Mouse (Mus musculus): ENCODE results near the gene Ccdc97. TPM values are rescaled to one million over a fixed set of nuclear protein-coding genes. Genes with fewer than 3 reads are reported as not detected.
A peak's percentile ranks its signal among the peaks of the same experiment; 100 is the strongest.

Gene Ccdc97
- polyA plus RNA-seq, 1 experiment from 2014 or later, result 25.6 TPM

GRCm38 (mm10) chr7:25700732-25701131, 18.2 kb downstream of the Ccdc97 start:
- peaks cover 17% of the 10 kb centered on the region; the same call in 1 of the 2 replicates for H3K36me3 ChIP-seq (ENCODE audit: insufficient read depth, low read length)
- WGBS, result 80% methylated on average over 12 of the region's 12 CpGs
- no peak overlapping the region for H3K9ac ChIP-seq (replicated peaks; ENCODE audit: low read length)
- H3K4me3 ChIP-seq (ENCODE audit: low read length), result no peak overlapping the region
- peaks cover 5% of the 10 kb centered on the region; the same call in 1 of the 2 replicates for H3K9me3 ChIP-seq (ENCODE audit: low read length)
- peaks cover 9% of the 10 kb centered on the region for H3K27me3 ChIP-seq (ENCODE audit: insufficient read depth, low read length)
- 0 out of 2 replicates have a peak, but pooled peaks cover 8% of the 10 kb centered on the region for H3K4me1 ChIP-seq (ENCODE audit: insufficient read depth, low read length)
- no peak overlapping the region for H3K27ac ChIP-seq (ENCODE audit: low read length)
- no peak for ATAC-seq (ENCODE audit: low FRiP score, low TSS enrichment)
- no peak overlapping the region for H3K4me2 ChIP-seq (replicated peaks; ENCODE audit: low read depth, low read length)

GRCm38 (mm10) chr7:25699851-25700250, 19.0 kb downstream of the Ccdc97 start:
- Histone ChIP-seq H3K4me3 (ENCODE audit: low read length) (no peak overlapping the region), H3K4me1 (ENCODE audit: insufficient read depth, low read length) (0 out of 2 replicates have a peak, but pooled peaks cover 5% of the 10 kb centered on the region), H3K27me3 (ENCODE audit: insufficient read depth, low read length) (peaks cover 9% of the 10 kb centered on the region), H3K27ac (ENCODE audit: low read length) (no peak overlapping the region), H3K9ac (replicated peaks; ENCODE audit: low read length) (no peak overlapping the region), H3K4me2 (replicated peaks; ENCODE audit: low read depth, low read length) (no peak overlapping the region), H3K36me3 (ENCODE audit: insufficient read depth, low read length) (peaks cover 17% of the 10 kb centered on the region; the same call in 1 of the 2 replicates), H3K9me3 (ENCODE audit: low read length) (peaks cover 5% of the 10 kb centered on the region; the same call in 1 of the 2 replicates)
- no peak for ATAC-seq (ENCODE audit: low FRiP score, low TSS enrichment)
- WGBS, result 59% methylated on average over 13 of the region's 13 CpGs

GRCm38 (mm10) chr7:25694104-25694503, 24.8 kb downstream of the Ccdc97 start:
- peaks cover 9% of the 10 kb centered on the region; the same call in 1 of the 2 replicates for H3K27me3 ChIP-seq (ENCODE audit: insufficient read depth, low read length)
- ATAC-seq (ENCODE audit: low FRiP score, low TSS enrichment), result no peak
- no peak overlapping the region for H3K4me3 ChIP-seq (ENCODE audit: low read length)
- WGBS, result 64% methylated on average over 8 of the region's 8 CpGs
- H3K36me3 ChIP-seq (ENCODE audit: insufficient read depth, low read length), result no peaks in the 10 kb centered on the region
- no peak overlapping the region for H3K9ac ChIP-seq (replicated peaks; ENCODE audit: low read length)
- no peaks in the 10 kb centered on the region for H3K9me3 ChIP-seq (ENCODE audit: low read length)
- no peak overlapping the region for H3K4me2 ChIP-seq (replicated peaks; ENCODE audit: low read depth, low read length)
- no peak overlapping the region for H3K27ac ChIP-seq (ENCODE audit: low read length)
- peaks cover 9% of the 10 kb centered on the region for H3K4me1 ChIP-seq (ENCODE audit: insufficient read depth, low read length)

- Histone ChIP-seq H3K9me3 (ENCODE audit: low read length) (no peaks in the 10 kb centered on the region), H3K27ac (ENCODE audit: low read length) (0 out of 2 replicates have a peak overlapping the region, but pooled peaks have one; percentile 32), H3K4me3 (ENCODE audit: low read length) (peak overlapping the region; percentile 70), H3K4me2 (replicated peaks; ENCODE audit: low read depth, low read length) (peak overlapping the region; percentile 93), H3K4me1 (ENCODE audit: insufficient read depth, low read length) (peaks cover 34% of the 10 kb centered on the region), H3K36me3 (ENCODE audit: insufficient read depth, low read length) (no peaks in the 10 kb centered on the region), H3K9ac (replicated peaks; ENCODE audit: low read length) (0 out of 2 replicates have a peak overlapping the region, but pooled peaks have one; percentile 23), H3K27me3 (ENCODE audit: insufficient read depth, low read length) (peaks cover 21% of the 10 kb centered on the region)
- 37% methylated on average over 5 of the region's 5 CpGs for WGBS
- ATAC-seq (ENCODE audit: low FRiP score, low TSS enrichment), result no peak
Measured at GRCm38 (mm10) chr7:25690051-25690450, 28.8 kb downstream of the Ccdc97 start.

- peak overlapping the region; percentile 82 for H3K9ac ChIP-seq (replicated peaks; ENCODE audit: low read length)
- no peak for ATAC-seq (ENCODE audit: low FRiP score, low TSS enrichment)
- H3K4me1 ChIP-seq (ENCODE audit: insufficient read depth, low read length), result peaks cover 34% of the 10 kb centered on the region
- peak overlapping the region; percentile 93 for H3K4me2 ChIP-seq (replicated peaks; ENCODE audit: low read depth, low read length)
- peak overlapping the region; percentile 70 for H3K4me3 ChIP-seq (ENCODE audit: low read length)
- no peaks in the 10 kb centered on the region for H3K36me3 ChIP-seq (ENCODE audit: insufficient read depth, low read length)
- peak overlapping the region; percentile 32 for H3K27ac ChIP-seq (ENCODE audit: low read length)
- H3K9me3 ChIP-seq (ENCODE audit: low read length), result no peaks in the 10 kb centered on the region
- peaks cover 21% of the 10 kb centered on the region for H3K27me3 ChIP-seq (ENCODE audit: insufficient read depth, low read length)
- WGBS, result 4% methylated on average over 12 of the region's 12 CpGs
Measured at GRCm38 (mm10) chr7:25689603-25690021, 29.3 kb downstream of the Ccdc97 start.

- Histone ChIP-seq H3K36me3 (ENCODE audit: insufficient read depth, low read length) (no peaks in the 10 kb centered on the region), H3K27me3 (ENCODE audit: insufficient read depth, low read length) (peaks cover 21% of the 10 kb centered on the region), H3K27ac (ENCODE audit: low read length) (peak overlapping the region; percentile 32), H3K4me2 (replicated peaks; ENCODE audit: low read depth, low read length) (peak overlapping the region; percentile 93), H3K9ac (replicated peaks; ENCODE audit: low read length) (peak overlapping the region; percentile 82), H3K4me3 (ENCODE audit: low read length) (peak overlapping the region; percentile 70), H3K9me3 (ENCODE audit: low read length) (no peaks in the 10 kb centered on the region), H3K4me1 (ENCODE audit: insufficient read depth, low read length) (peaks cover 34% of the 10 kb centered on the region)
- 1% methylated on average over 44 of the region's 52 CpGs for WGBS
- peak; percentile 53 for ATAC-seq (ENCODE audit: low FRiP score, low TSS enrichment)
Measured at GRCm38 (mm10) chr7:25688810-25689586, 29.9 kb downstream of the Ccdc97 start.

- Histone ChIP-seq H3K27ac (ENCODE audit: low read length) (peak overlapping the region; percentile 83), H3K9me3 (ENCODE audit: low read length) (no peaks in the 10 kb centered on the region), H3K4me3 (ENCODE audit: low read length) (peak overlapping the region; percentile 70), H3K4me1 (ENCODE audit: insufficient read depth, low read length) (peaks cover 37% of the 10 kb centered on the region), H3K4me2 (replicated peaks; ENCODE audit: low read depth, low read length) (peak overlapping the region; percentile 93), H3K9ac (replicated peaks; ENCODE audit: low read length) (peak overlapping the region; percentile 82), H3K27me3 (ENCODE audit: insufficient read depth, low read length) (peaks cover 21% of the 10 kb centered on the region), H3K36me3 (ENCODE audit: insufficient read depth, low read length) (no peaks in the 10 kb centered on the region)
- ATAC-seq (ENCODE audit: low FRiP score, low TSS enrichment), result no peak
- WGBS, result under 1% methylated on average over 47 of the region's 47 CpGs
Measured at GRCm38 (mm10) chr7:25687811-25688401, 31.0 kb downstream of the Ccdc97 start.

- under 1% methylated on average over 54 of the region's 69 CpGs for WGBS
- Histone ChIP-seq H3K4me2 (replicated peaks; ENCODE audit: low read depth, low read length) (peak within 1 kb of the TSS; percentile 93), H3K4me3 (ENCODE audit: low read length) (peak within 1 kb of the TSS; percentile 70), H3K4me1 (ENCODE audit: insufficient read depth, low read length) (peaks cover 37% of the 10 kb centered on the region), H3K27ac (ENCODE audit: low read length) (peak within 1 kb of the TSS; percentile 83), H3K27me3 (ENCODE audit: insufficient read depth, low read length) (peaks cover 21% of the 10 kb centered on the region), H3K9me3 (ENCODE audit: low read length) (no peaks in the 10 kb centered on the region), H3K9ac (replicated peaks; ENCODE audit: low read length) (peak within 1 kb of the TSS; percentile 82), H3K36me3 (ENCODE audit: insufficient read depth, low read length) (no peaks in the 10 kb centered on the region)
- peak; percentile 52 for ATAC-seq (ENCODE audit: low FRiP score, low TSS enrichment)
Measured at GRCm38 (mm10) chr7:25686680-25687531, 32.0 kb downstream of the Ccdc97 start, which contains the start of gene Tgfb1. Gene Tgfb1 (plus strand): TSS chr7:25687002.

GRCm38 (mm10) chr7:25685926-25686470, 32.9 kb downstream of the Ccdc97 start:
- H3K9ac ChIP-seq (replicated peaks; ENCODE audit: low read length), result peak overlapping the region; percentile 31; the same call in 1 of the 2 replicates
- no peak for ATAC-seq (ENCODE audit: low FRiP score, low TSS enrichment)
- no peaks in the 10 kb centered on the region for H3K9me3 ChIP-seq (ENCODE audit: low read length)
- H3K4me3 ChIP-seq (ENCODE audit: low read length), result peak overlapping the region; percentile 70
- H3K36me3 ChIP-seq (ENCODE audit: insufficient read depth, low read length), result no peaks in the 10 kb centered on the region
- 71% methylated on average over 21 of the region's 21 CpGs for WGBS
- no peak overlapping the region for H3K27ac ChIP-seq (ENCODE audit: low read length)
- peaks cover 40% of the 10 kb centered on the region for H3K4me1 ChIP-seq (ENCODE audit: insufficient read depth, low read length)
- H3K27me3 ChIP-seq (ENCODE audit: insufficient read depth, low read length), result peaks cover 21% of the 10 kb centered on the region
- peak overlapping the region; percentile 93 for H3K4me2 ChIP-seq (replicated peaks; ENCODE audit: low read depth, low read length)

Data from kidney, embryonic 16.5 days (tissue).